Mouse (Mus musculus): ENCODE results near the gene Arl15. TPM values are rescaled to one million over a fixed set of nuclear protein-coding genes. Genes with fewer than 3 reads are reported as not detected.

Gene Arl15
- polyA plus RNA-seq, 1 experiment from 2014 or later: 3.7 TPM

GRCm38 (mm10) chr13:114071439-114071838 is 277.1 kb downstream of the Arl15 start:
- H3K27ac ChIP-seq (replicated peaks): no peak overlapping the region
- H3K27me3 ChIP-seq (ENCODE audit: control insufficient read depth, insufficient read depth, low read length): no peaks in the 10 kb centered on the region
- no peak overlapping the region for H3K4me2 ChIP-seq (replicated peaks; ENCODE audit: low read depth)
- TF ChIP-seq EP300 (optimal IDR thresholded peaks at IDR 0.05): no peak
- no peak for TF ChIP-seq CTCF (IDR thresholded peaks at IDR 0.05; ENCODE audit: low read depth)
- H3K4me1 ChIP-seq (replicated peaks; ENCODE audit: control insufficient read depth, insufficient read depth): no peaks in the 10 kb centered on the region
- no peak overlapping the region for H3K9ac ChIP-seq (ENCODE audit: low read length)
- 89% methylated on average over 7 of the region's 7 CpGs for WGBS
- H3K36me3 ChIP-seq (ENCODE audit: control insufficient read depth, insufficient read depth, low read length): no peaks in the 10 kb centered on the region
- DNase-seq (ENCODE audit: low spot score) (no peak), ATAC-seq (ENCODE audit: low FRiP score, low TSS enrichment) (no peak)
- H3K4me3 ChIP-seq (ENCODE audit: low read depth, low read length): no peak overlapping the region
- H3K9me3 ChIP-seq (ENCODE audit: control insufficient read depth, low read length): no peaks in the 10 kb centered on the region

- H3K27ac ChIP-seq (replicated peaks): no peak overlapping the region
- H3K4me1 ChIP-seq (replicated peaks; ENCODE audit: control insufficient read depth, insufficient read depth): no peaks in the 10 kb centered on the region
- H3K36me3 ChIP-seq (ENCODE audit: control insufficient read depth, insufficient read depth, low read length): no peaks in the 10 kb centered on the region
- no peaks in the 10 kb centered on the region for H3K9me3 ChIP-seq (ENCODE audit: control insufficient read depth, low read length)
- TF ChIP-seq EP300 (optimal IDR thresholded peaks at IDR 0.05) (no peak), CTCF (IDR thresholded peaks at IDR 0.05; ENCODE audit: low read depth) (no peak)
- ATAC-seq (ENCODE audit: low FRiP score, low TSS enrichment): no peak
- H3K4me2 ChIP-seq (replicated peaks; ENCODE audit: low read depth): no peak overlapping the region
- no peak overlapping the region for H3K9ac ChIP-seq (ENCODE audit: low read length)
- 71% methylated on average over 8 of the region's 8 CpGs for WGBS
- no peaks in the 10 kb centered on the region for H3K27me3 ChIP-seq (ENCODE audit: control insufficient read depth, insufficient read depth, low read length)
- no peak overlapping the region for H3K4me3 ChIP-seq (ENCODE audit: low read depth, low read length)
- DNase-seq (ENCODE audit: low spot score): no peak
Measured at GRCm38 (mm10) chr13:114074471-114074870, 280.2 kb downstream of the Arl15 start.

GRCm38 (mm10) chr13:114075724-114076384 is 281.5 kb downstream of the Arl15 start:
- ATAC-seq (ENCODE audit: low FRiP score, low TSS enrichment): no peak
- no peak overlapping the region for H3K27ac ChIP-seq (replicated peaks)
- 69% methylated on average over 9 of the region's 9 CpGs for WGBS

GRCm38 (mm10) chr13:114077181-114077580 is 282.9 kb downstream of the Arl15 start:
- H3K4me1 ChIP-seq (replicated peaks; ENCODE audit: control insufficient read depth, insufficient read depth): no peaks in the 10 kb centered on the region
- no peak overlapping the region for H3K9ac ChIP-seq (ENCODE audit: low read length)
- H3K9me3 ChIP-seq (ENCODE audit: control insufficient read depth, low read length): no peaks in the 10 kb centered on the region
- TF ChIP-seq EP300 (optimal IDR thresholded peaks at IDR 0.05) (no peak), CTCF (IDR thresholded peaks at IDR 0.05; ENCODE audit: low read depth) (no peak)
- H3K27ac ChIP-seq (replicated peaks): no peak overlapping the region
- ATAC-seq (ENCODE audit: low FRiP score, low TSS enrichment): no peak
- no peak overlapping the region for H3K4me3 ChIP-seq (ENCODE audit: low read depth, low read length)
- no peaks in the 10 kb centered on the region for H3K36me3 ChIP-seq (ENCODE audit: control insufficient read depth, insufficient read depth, low read length)
- H3K27me3 ChIP-seq (ENCODE audit: control insufficient read depth, insufficient read depth, low read length): no peaks in the 10 kb centered on the region
- H3K4me2 ChIP-seq (replicated peaks; ENCODE audit: low read depth): no peak overlapping the region
- no peak for DNase-seq (ENCODE audit: low spot score)
- WGBS: 83% methylated on average over 9 of the region's 9 CpGs

More at GRCm38 (mm10) chr13:114075724-114076384, 281.5 kb downstream of the Arl15 start:
- Histone ChIP-seq H3K9ac (ENCODE audit: low read length) (no peak overlapping the region), H3K36me3 (ENCODE audit: control insufficient read depth, insufficient read depth, low read length) (no peaks in the 10 kb centered on the region), H3K4me3 (ENCODE audit: low read depth, low read length) (no peak overlapping the region), H3K4me1 (replicated peaks; ENCODE audit: control insufficient read depth, insufficient read depth) (no peaks in the 10 kb centered on the region), H3K4me2 (replicated peaks; ENCODE audit: low read depth) (no peak overlapping the region), H3K27me3 (ENCODE audit: control insufficient read depth, insufficient read depth, low read length) (no peaks in the 10 kb centered on the region), H3K9me3 (ENCODE audit: control insufficient read depth, low read length) (no peaks in the 10 kb centered on the region)
- no peak for DNase-seq (ENCODE audit: low spot score)
- TF ChIP-seq EP300 (optimal IDR thresholded peaks at IDR 0.05): no peak
- peak; percentile 84 for TF ChIP-seq CTCF (IDR thresholded peaks at IDR 0.05; ENCODE audit: low read depth)

- no peak overlapping the region for H3K27ac ChIP-seq (replicated peaks)
- H3K4me1 ChIP-seq (replicated peaks; ENCODE audit: control insufficient read depth, insufficient read depth): no peaks in the 10 kb centered on the region
- H3K36me3 ChIP-seq (ENCODE audit: control insufficient read depth, insufficient read depth, low read length): no peaks in the 10 kb centered on the region
- DNase-seq (ENCODE audit: low spot score): no peak
- no peak for ATAC-seq (ENCODE audit: low FRiP score, low TSS enrichment)
- H3K27me3 ChIP-seq (ENCODE audit: control insufficient read depth, insufficient read depth, low read length): no peaks in the 10 kb centered on the region
- no peak overlapping the region for H3K9ac ChIP-seq (ENCODE audit: low read length)
- 67% methylated on average over 17 of the region's 17 CpGs for WGBS
- no peak overlapping the region for H3K4me3 ChIP-seq (ENCODE audit: low read depth, low read length)
- no peaks in the 10 kb centered on the region for H3K9me3 ChIP-seq (ENCODE audit: control insufficient read depth, low read length)
- no peak overlapping the region for H3K4me2 ChIP-seq (replicated peaks; ENCODE audit: low read depth)
- no peak for TF ChIP-seq CTCF (IDR thresholded peaks at IDR 0.05; ENCODE audit: low read depth)
- no peak for TF ChIP-seq EP300 (optimal IDR thresholded peaks at IDR 0.05)
Measured at GRCm38 (mm10) chr13:114077584-114078270, 283.4 kb downstream of the Arl15 start.

GRCm38 (mm10) chr13:114078851-114079250 is 284.5 kb downstream of the Arl15 start:
- no peak for TF ChIP-seq EP300 (optimal IDR thresholded peaks at IDR 0.05)
- no peak for TF ChIP-seq CTCF (IDR thresholded peaks at IDR 0.05; ENCODE audit: low read depth)
- H3K4me2 ChIP-seq (replicated peaks; ENCODE audit: low read depth): no peak overlapping the region
- no peak overlapping the region for H3K27ac ChIP-seq (replicated peaks)
- no peaks in the 10 kb centered on the region for H3K9me3 ChIP-seq (ENCODE audit: control insufficient read depth, low read length)
- DNase-seq (ENCODE audit: low spot score) (no peak), ATAC-seq (ENCODE audit: low FRiP score, low TSS enrichment) (no peak)
- WGBS: 94% methylated on average over 4 of the region's 4 CpGs
- no peak overlapping the region for H3K4me3 ChIP-seq (ENCODE audit: low read depth, low read length)
- H3K27me3 ChIP-seq (ENCODE audit: control insufficient read depth, insufficient read depth, low read length): no peaks in the 10 kb centered on the region
- no peaks in the 10 kb centered on the region for H3K36me3 ChIP-seq (ENCODE audit: control insufficient read depth, insufficient read depth, low read length)
- H3K4me1 ChIP-seq (replicated peaks; ENCODE audit: control insufficient read depth, insufficient read depth): no peaks in the 10 kb centered on the region
- no peak overlapping the region for H3K9ac ChIP-seq (ENCODE audit: low read length)
